Mouse (Mus musculus) myocyte (in vitro differentiated cells): ENCODE data around the gene S100pbp.
"Not testable (repeated sequence)": the region's sequence is repeated elsewhere in the genome, so short reads cannot be mapped to it uniquely, and the experiment has no call there.

Experiments used
- E2F4 ChIP-seq: IDR thresholded peaks from one replicate; pipeline ENCODE4 v1.6.1; 2011; ENCODE audit warnings: mild to moderate bottlenecking, control low read depth, moderate library complexity; ENCODE audit not compliant: insufficient read depth
- MAX ChIP-seq: IDR thresholded peaks from one replicate; pipeline ENCODE4 v1.6.1; 2011; ENCODE audit warnings: low read depth, mild to moderate bottlenecking, control low read depth
- MYOD1 ChIP-seq, 3 experiments: IDR thresholded peaks; one replicate each; pipeline ENCODE4 v1.6.1; 2011; ENCODE audit warnings: control low read depth in 2 of 3, low read depth in 2 of 3, mild to moderate bottlenecking in 2 of 3, moderate library complexity in 1 of 3; ENCODE audit not compliant: insufficient read length in 2 of 3, control insufficient read depth in 1 of 3
- MYOG ChIP-seq, 3 experiments: IDR thresholded peaks; one replicate each; pipeline ENCODE4 v1.6.1; 2011; ENCODE audit warnings: control low read depth in 2 of 3, low read depth in 2 of 3, mild to moderate bottlenecking in 2 of 3; ENCODE audit not compliant: insufficient read length in 2 of 3, control insufficient read depth in 1 of 3, insufficient read depth in 1 of 3
- POLR2A ChIP-seq: IDR thresholded peaks from one replicate; pipeline ENCODE4 v1.6.1; 2011; ENCODE audit warnings: low read depth, mild to moderate bottlenecking, control low read depth, moderate library complexity; ENCODE audit not compliant: insufficient read length
- TCF3 ChIP-seq: IDR thresholded peaks from one replicate; pipeline ENCODE4 v1.6.1; 2011; ENCODE audit warnings: low read depth, control low read depth; ENCODE audit not compliant: insufficient read length
- USF1 ChIP-seq: IDR thresholded peaks from one replicate; pipeline ENCODE4 v1.6.1; 2011; ENCODE audit warnings: low read depth, mild to moderate bottlenecking, control low read depth, moderate library complexity

DNA sequence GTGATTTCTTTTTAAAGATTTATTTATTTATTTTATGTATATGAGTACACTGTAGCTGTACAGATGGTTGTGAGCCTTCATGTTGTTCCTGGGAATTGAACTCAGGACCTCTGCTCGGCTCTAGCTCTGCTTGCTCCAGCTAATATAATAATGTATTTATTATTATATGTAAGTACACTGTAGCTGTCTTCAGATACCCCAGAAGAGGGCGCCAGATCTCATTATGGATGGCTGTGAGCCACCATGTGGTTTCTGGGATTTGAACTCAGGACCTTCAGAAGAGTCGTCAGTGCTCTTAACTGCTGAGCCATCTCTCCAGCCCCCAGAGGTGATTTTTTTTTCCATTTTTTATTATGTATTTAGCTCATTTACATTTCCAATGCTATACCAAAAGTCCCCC, 23.0 kb upstream of the S100pbp start:
- TF ChIP-seq MAX; POLR2A; E2F4; USF1; MYOG (IDR thresholded peaks at IDR 0.05; ENCODE audit: control insufficient read depth in 1 of 3, insufficient read depth in 1 of 3, insufficient read length in 2 of 3, low read depth in 2 of 3); TCF3; MYOD1 (IDR thresholded peaks at IDR 0.05; ENCODE audit: control insufficient read depth in 1 of 3, insufficient read length in 2 of 3, low read depth in 2 of 3): not testable (repeated sequence)
